Mouse (Mus musculus) frontal cortex, postnatal 25 days (tissue): ENCODE data around the gene Mctp2.
"Not testable (repeated sequence)": the region's sequence is repeated elsewhere in the genome, so short reads cannot be mapped to it uniquely, and the experiment has no call there.

ENCODE experiments used
- DNase-seq, 2 experiments: peaks; one replicate each; pipeline ENCODE4 v3.0.0; 2022; ENCODE audit warnings: low spot score in 2 of 2

Mctp2 gene

DNA sequence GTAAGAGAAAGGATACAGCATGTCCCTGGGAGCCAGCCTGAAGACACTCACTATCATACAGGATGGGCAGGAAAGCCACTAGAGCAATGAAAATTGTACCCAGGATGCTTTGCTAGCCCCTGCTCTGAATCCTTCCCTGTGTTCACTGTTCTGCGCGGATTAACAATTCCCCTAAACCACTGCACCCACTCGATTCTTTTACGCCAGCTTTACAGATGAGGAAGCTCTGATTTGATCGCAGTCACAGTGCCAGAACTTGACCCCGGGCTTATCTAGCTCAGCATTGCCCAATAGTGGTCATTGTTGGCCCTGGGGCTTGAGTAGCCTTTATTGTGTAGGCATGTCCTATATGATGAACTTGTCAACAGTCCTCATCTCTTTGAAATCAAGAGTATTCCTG lies 34.9 kb downstream of the Mctp2 start:
- DNase-seq: no peak

GRCm38 (mm10) chr7:72269994-72270393 lies 36.4 kb downstream of the Mctp2 start:
- no peak for DNase-seq

- no peak for DNase-seq
These were observed 45.4 kb downstream of the Mctp2 start for GRCm38 (mm10) chr7:72260766-72261655.

DNA sequence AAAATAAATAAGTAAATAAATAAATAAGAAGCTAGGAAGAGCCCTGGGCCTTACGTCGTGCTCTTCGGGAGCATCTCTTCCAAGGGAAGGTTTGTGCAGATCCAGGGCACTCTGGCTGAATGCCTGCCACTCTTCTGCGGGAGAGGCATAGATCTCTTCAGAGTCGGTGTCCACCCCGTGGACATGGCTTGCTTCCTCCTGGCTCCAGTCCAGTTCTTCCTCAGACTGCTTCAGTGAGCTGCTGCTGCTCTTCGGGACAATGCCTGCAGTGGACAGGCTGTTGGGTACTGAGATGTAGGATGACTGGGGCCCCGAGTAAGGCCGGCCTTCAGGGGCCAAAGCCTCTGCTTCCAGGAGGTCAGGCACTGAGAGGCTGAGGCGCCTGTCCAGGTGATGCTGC lies 47.4 kb downstream of the Mctp2 start:
- no peak for DNase-seq

DNA sequence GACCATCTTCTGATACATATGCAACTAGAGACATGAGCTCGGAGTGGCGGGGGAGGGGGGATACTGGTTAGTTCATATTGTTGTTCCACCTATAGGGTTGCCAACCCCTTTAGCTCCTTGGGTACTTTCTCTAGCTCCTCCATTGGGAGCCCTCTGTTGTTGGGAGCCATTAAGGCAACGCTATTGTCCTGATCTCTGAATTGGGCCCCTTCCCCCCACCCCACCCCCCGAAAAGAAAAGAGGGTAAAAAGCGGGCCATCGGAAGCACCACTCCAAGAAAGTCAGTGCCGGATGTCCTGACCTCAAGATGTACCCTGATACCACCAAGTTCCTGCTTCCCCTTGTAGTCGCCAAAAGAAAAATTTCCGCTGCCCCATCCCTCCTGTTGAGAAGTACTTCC lies 56.1 kb downstream of the Mctp2 start:
- not testable (repeated sequence) for DNase-seq

DNA sequence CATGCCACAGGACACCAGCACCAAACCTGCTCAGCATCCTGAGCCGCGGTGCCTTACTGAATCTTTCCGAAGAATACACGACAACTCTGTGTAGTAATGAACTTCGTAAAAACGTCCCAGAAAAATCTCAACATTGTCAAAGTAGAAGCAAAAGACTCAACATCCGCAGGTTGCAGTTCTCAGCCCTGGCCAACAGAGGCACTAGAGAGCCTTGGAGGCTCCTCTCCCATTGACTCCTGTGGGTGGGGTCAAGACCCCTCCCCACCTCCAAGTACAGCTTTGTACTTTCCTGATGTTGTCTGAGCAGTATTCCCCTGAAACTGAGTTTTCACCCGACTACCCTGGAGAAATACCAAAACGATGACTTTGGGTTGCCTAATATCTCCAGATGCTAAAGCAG lies 65.1 kb downstream of the Mctp2 start:
- no peak for DNase-seq

DNA sequence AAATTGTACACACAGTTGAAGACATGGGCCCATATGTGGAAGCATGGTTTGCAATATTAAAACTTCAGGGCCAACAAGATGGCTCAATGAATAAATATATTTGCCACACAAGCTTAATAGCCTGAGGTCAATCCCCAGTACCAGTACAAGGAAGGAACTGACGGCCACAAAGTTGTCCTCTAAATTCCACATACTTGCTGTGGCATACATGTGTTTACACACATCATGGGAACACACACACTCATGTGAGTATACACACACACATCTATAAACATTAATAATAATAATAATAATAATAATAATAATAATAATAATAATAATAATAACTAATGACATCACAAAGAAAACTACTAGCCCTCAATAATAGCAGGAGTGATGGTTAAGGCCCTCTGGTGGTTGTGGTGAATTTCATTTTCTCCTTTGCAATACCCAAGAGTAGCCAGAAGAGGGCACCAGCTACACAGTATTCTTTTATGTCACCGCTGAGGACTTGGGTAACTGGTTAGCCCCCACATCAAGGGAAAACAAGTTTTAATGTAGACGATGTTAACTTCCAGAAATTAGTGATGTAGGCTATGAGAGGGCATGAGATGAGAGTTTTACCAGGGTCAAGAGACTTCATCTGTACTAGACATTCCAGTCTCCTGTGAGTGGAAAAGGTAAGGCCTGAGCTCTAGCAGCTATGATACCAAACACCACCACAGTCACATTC lies 66.5 kb downstream of the Mctp2 start:
- peak in 1 of 2 experiments; percentile 44 for DNase-seq

DNA sequence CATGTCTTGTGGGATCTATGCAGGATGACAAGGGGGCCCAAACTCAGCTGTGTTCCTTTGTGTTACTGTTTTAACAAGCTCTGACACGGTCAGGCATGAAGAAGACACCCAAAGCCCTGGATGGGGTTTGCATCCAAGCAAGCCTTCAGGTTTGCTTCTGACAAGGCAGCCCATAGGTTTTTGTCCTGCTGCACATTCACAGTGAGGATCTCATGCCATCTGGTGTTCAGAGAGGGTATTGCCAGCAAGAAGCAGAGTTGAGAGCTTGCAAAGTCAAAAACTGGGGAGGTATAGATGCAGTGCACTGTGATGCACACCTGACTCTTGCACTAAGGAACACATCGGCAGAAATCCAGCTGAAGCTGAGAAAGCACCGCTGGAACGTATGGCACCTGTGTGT lies 67.8 kb downstream of the Mctp2 start:
- peak; percentile 49 to 62 for DNase-seq

DNA sequence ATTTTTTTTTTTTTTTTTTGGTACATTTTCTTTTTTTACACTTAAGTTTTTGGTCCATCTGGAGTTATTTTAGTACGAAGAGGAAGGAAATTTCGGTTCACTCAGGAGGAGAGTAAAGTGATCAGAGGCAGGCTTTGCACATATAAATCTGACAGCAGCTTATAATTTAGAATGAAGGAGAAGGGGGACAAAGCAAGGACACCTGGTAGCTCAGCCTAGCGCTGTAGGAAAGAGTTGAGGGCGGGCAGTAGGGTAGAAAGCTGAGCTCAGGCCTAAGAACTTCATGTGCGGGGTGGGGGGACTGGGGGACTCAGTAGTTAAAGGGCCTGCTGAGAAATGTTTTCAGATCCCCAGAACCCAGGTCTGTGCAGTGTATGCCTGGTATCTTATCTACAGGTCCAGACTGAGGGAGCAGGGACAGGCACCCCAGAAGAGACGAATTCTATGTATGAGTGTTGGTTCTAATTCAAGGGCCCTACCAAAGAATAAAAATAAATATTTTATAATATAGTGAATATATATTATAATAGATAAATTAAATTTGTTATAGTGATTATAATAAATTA lies 71.9 kb downstream of the Mctp2 start:
- DNase-seq: no peak

DNA sequence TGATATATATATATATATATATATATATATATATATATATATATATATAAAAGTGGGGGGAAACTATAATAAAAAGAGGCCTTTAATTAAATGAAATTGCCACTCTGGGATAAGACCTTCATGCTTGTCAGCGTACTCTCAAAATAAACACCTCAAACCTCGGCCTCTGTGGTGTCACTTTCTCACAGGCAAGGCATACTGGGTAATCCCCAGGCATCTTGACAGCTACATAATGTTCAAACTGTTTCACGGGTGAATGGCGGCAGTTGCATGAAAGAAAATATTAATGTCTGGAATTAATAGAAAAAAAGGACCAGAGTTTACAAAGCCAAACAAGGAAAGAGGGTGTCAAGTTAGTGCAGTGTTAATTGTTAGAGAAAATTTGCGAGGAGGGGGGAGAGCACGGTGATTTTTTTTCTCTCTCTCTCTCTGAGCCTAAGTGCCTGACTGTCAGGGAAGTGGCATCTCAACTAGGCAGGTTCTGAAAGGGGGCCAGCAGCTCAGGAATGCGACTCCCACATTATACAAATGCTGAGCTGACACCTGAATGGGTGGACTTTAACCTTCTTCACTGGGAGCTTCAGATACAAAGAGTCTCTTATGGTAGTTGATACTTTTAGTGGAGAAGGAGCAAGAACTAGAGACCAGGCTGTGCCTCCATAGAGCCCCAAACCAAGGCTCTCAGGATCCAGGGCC lies 75.1 kb downstream of the Mctp2 start:
- DNase-seq: no peak

DNA sequence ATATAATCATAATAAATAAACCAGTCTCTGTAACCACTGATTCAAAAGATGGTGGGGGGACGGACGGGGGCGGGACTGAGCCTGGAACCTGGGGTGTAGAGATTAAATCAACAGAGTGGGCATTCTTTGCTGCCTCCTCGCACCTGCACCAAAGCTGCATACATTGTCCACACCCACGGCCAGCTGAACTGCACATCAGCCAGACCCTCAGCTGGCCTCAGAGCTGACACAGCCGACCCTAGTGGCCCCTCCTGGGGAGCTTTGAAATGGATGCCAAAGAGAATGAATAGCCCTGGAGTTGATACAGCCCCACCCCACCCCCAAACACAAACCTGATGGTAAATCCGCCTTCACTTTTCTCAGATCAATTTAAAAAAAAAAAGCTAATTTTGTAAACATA lies 76.5 kb downstream of the Mctp2 start:
- no peak for DNase-seq

DNA sequence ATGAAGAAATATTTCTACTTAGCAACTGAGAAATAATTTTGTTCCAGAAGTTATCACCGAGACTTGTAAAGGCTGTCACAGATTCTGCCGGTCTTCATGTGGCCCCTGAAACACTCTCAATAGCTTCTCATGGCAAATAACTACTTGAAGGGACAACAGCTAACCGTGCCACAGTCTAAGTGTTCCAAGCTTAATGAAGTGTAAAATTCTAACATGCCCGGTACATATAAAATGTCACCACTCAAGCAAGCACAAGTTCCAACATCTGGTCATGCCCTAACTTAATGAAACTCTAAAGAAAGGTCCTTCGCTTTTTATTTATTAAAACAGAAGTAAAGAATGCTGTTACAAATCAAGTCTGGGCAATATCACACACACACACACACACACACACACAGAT lies 82.8 kb downstream of the Mctp2 start:
- DNase-seq: no peak

- no peak for DNase-seq
These were observed 83.9 kb downstream of the Mctp2 start for GRCm38 (mm10) chr7:72222532-72222931.

DNA sequence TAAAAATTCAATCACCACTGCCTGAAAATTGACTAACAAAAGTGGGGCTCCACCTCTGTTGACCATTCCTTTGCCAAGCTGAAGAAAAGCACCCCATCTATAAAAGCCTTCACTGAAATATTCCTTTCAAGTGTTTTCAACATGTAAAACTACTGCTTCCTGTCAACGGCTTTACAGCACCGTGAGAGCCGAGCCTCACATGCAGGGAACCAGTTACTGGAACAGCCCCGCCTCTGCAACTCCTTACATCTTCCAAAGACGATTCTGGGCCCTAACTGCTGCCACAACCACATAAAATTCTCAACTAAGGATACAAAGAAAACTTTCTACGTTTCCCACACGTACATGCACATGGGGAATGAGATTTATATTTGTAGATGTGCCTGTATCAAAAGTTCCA lies 88.4 kb downstream of the Mctp2 start:
- no peak for DNase-seq

DNA sequence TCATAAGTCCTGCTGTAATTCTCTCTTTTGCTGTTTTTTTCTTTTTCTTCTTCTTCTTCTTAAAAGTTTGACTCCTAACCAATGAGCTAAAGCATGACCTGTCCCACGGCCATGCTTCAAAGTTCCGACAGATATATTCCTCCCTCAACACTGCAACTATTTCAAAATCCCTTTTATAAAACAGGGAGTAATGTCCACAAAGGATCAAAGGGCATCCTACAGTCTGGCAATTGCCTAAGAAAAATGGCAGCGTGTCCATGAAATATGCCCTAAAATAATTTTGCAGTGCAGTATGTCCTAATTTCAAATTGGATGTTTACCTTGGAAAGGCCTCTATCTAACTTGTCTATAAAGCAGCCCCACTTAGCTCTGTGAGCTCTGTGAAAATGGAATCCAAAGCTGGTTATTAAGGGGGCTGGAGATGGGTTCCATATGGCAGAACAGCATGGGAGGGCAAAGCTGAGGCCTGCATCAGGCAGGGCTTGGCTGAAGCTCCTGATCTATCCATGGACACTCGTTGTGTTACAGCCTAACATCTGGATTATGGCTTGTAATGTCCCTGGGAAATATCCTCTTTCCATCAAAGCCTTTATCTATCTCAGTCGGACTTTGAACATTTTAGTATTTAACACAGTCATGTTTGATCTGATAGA lies 90.7 kb downstream of the Mctp2 start:
- DNase-seq: no peak

GRCm38 (mm10) chr7:72210201-72210600 lies 96.2 kb downstream of the Mctp2 start:
- DNase-seq: no peak

GRCm38 (mm10) chr7:72209296-72209695 lies 97.1 kb downstream of the Mctp2 start:
- DNase-seq: no peak

- DNase-seq: no peak
These were observed 99.6 kb downstream of the Mctp2 start for GRCm38 (mm10) chr7:72206841-72207240.

DNA sequence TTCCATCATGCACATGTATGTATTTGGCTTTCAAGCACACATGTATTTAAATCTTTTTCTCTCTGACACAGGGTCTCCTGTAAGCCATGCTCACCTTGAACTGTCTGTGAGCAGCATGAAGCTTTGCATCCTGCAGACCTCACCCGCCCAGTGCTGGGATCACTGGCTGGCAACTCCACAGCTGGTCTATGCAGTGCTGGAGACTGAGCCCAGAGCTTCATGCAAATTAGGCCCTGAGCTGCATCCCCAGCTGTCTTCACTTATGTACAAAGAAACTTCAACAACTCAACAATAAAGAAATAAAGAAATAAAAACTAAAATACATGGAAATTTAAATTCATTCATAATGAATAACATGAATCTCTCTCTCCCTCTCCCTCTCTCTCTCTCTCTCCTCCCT lies 110.7 kb downstream of the Mctp2 start:
- no peak for DNase-seq

- DNase-seq: no peak
These were observed 113.1 kb downstream of the Mctp2 start for GRCm38 (mm10) chr7:72193304-72193703.

- no peak for DNase-seq
These were observed 124.8 kb downstream of the Mctp2 start for GRCm38 (mm10) chr7:72181651-72182050.

DNA sequence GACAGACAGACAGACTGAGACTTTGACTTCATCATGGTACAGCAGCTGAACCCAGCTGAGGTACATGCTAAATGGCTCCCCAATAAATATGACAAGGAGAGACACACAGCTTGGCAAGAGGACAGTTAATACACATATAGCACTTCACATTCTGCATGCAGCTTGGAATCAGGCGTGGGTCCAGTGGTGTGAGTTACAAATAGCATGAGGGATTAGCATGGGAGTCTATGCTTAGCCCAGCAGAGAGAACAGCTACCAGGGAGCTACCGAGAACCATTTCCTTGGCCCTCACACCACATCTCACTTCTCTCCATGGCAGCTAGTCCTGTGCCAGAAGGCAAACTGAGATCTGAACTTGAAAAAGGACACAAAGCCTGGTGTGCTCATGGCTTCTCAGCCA lies 137.1 kb downstream of the Mctp2 start:
- no peak for DNase-seq
